Mouse (Mus musculus) heart, embryonic 12.5 days (tissue): ENCODE measurements around the gene Gm21764. TPM values are rescaled to one million over a fixed set of nuclear protein-coding genes. Genes with fewer than 3 reads are reported as not detected.
"Not testable (repeated sequence)": the region's sequence is repeated elsewhere in the genome, so short reads cannot be mapped to it uniquely, and the experiment has no call there.

Source experiments
- ATAC-seq: fragments of 200-750 bp; cut with Nextera tagmentation; 2 replicates; pipeline ENCODE4 v1.8.0; 2017; ENCODE audit warnings: moderate TSS enrichment, moderate library complexity; ENCODE audit not compliant: insufficient number of reproducible peaks, low FRiP score
- H3K27ac ChIP-seq: fragments of 300-500 bp; sonication (generic); 2 replicates; pipeline ENCODE4 v1.5.1; 2016; ENCODE audit warnings: mild to moderate bottlenecking, moderate library complexity; ENCODE audit not compliant: poor library complexity, severe bottlenecking
- H3K27me3 ChIP-seq: fragments of 300-500 bp; sonication (generic); replicated peaks from 2 replicates; pipeline ENCODE4 v1.6.1; 2016; ENCODE audit warnings: mild to moderate bottlenecking, moderate library complexity
- H3K36me3 ChIP-seq: fragments of 300-500 bp; sonication (generic); 2 replicates; pipeline ENCODE4 v1.6.1; 2016; ENCODE audit warnings: mild to moderate bottlenecking, moderate library complexity
- H3K4me1 ChIP-seq: fragments of 300-500 bp; sonication (generic); replicated peaks from 2 replicates; pipeline ENCODE4 v1.6.1; 2016; ENCODE audit warnings: mild to moderate bottlenecking
- H3K4me2 ChIP-seq: fragments of 300-500 bp; sonication (generic); 2 replicates; pipeline ENCODE4 v1.6.1; 2016; ENCODE audit warnings: mild to moderate bottlenecking, moderate library complexity
- H3K4me3 ChIP-seq: fragments of 300-500 bp; sonication (generic); 2 replicates; pipeline ENCODE4 v1.5.1; 2016; ENCODE audit warnings: mild to moderate bottlenecking
- H3K9ac ChIP-seq: fragments of 300-500 bp; sonication (generic); 2 replicates; pipeline ENCODE4 v1.6.1; 2016; ENCODE audit warnings: mild to moderate bottlenecking, moderate library complexity
- H3K9me3 ChIP-seq: fragments of 300-500 bp; sonication (generic); replicated peaks from 2 replicates; pipeline ENCODE4 v1.6.1; 2016; ENCODE audit warnings: mild to moderate bottlenecking, moderate library complexity
- WGBS: fragments of 180-500 bp; shearing (Covaris S2); methylation state at CpG from one replicate; pipeline ENCODE4 v1.1.7; 2016; 5-methylcytosine and 5-hydroxymethylcytosine counted together
- polyA plus RNA-seq: library from polyadenylated mRNA; unstranded; fragments of >200 nt; fragmentation: Nextera tagmentation; extraction: Ambion mirVana; gene quantifications from 2 replicates; pipeline ENCODE4 v1.2.1, GENCODE M21; 2016

Gm21764 gene
- not detected in 2 replicates for polyA plus RNA-seq

DNA sequence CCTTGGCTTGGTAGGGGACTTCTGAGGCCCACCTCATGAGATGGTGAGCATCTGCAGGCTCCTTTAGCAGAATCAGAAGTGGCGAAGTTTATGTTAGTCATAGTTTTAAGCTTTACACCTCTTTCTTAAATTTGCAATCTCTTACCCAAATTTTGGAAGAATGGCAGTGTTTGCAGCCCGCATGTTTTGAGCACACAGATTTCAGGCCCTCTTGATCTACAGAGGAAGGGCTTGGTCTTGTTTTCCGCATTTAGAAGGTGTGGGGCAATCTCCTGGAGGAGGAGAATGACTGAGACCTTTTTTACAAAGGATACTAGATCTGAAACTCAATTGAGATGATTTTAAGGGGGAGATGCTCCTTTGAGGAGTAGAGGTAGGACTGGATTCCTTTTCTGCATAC lies at the start of gene Gm21764:
Gm21764 (minus strand) TSS at position 101 of the 400 bp plus-strand sequence.
- ATAC-seq, H3K27ac ChIP-seq, H3K9me3 ChIP-seq, H3K4me3 ChIP-seq, H3K9ac ChIP-seq, H3K27me3 ChIP-seq, H3K36me3 ChIP-seq, H3K4me1 ChIP-seq, H3K4me2 ChIP-seq: not testable (repeated sequence)
- no CpG with 5 or more reads among the region's 3 CpGs for WGBS

DNA sequence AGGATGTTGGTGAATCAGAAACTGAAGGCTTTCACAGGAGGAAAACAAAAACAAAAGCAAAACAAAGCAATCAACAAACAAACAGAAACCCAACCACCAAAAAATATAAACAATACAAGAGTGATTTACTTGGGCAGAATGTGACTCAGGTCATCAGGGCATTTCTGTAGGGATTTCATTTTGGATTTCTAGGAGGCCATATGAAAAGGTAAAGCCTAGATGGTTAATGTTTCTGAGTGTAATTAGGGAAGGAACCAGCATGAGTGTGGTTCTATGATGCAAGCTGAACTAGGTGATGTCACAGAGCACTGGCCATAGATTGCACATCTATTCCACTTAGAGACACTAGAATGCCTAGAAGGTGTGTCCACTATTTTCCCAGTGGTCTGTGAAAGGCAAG lies 27.2 kb upstream of the Gm21764 start, which contains the start of gene Ssty1:
Ssty1 (plus strand) TSS at position 301 of the 400 bp plus-strand sequence.
- not testable (repeated sequence) for H3K4me1 ChIP-seq, H3K9me3 ChIP-seq, H3K27me3 ChIP-seq, H3K4me3 ChIP-seq, H3K27ac ChIP-seq, H3K9ac ChIP-seq, H3K36me3 ChIP-seq, H3K4me2 ChIP-seq, ATAC-seq

Other genes starting within 250 kb of the Gm21764 start
- not detected in 2 replicates for gene Gm21904, start 215.5 kb downstream of the Gm21764 start, polyA plus RNA-seq
- not detected in 2 replicates for gene Gm20772, start 187.1 kb downstream of the Gm21764 start, polyA plus RNA-seq
- not detected in 2 replicates for gene Gm20831, start 187.1 kb downstream of the Gm21764 start, polyA plus RNA-seq
- not detected in 2 replicates for gene Srsy, start 124.5 kb downstream of the Gm21764 start, polyA plus RNA-seq
- not detected in 2 replicates for gene Ssty1, start 27.3 kb upstream of the Gm21764 start, polyA plus RNA-seq